Mouse (Mus musculus): ENCODE results near the gene Ccdc42. TPM values are rescaled to one million over a fixed set of nuclear protein-coding genes. Genes with fewer than 3 reads are reported as not detected.

The Ccdc42 gene
- not detected for polyA plus RNA-seq (2017; shearing (Covaris generic))

- no peak for ATAC-seq
Measured at GRCm38 (mm10) chr11:68586721-68587120, at the start of gene Ccdc42. Ccdc42 (plus strand) TSS chr11:68587021.

GRCm38 (mm10) chr11:68539621-68540020, 47.2 kb upstream of the Ccdc42 start:
- ATAC-seq = no peak

- no peak for ATAC-seq
Measured at GRCm38 (mm10) chr11:68544554-68544953, 42.3 kb upstream of the Ccdc42 start.

DNA sequence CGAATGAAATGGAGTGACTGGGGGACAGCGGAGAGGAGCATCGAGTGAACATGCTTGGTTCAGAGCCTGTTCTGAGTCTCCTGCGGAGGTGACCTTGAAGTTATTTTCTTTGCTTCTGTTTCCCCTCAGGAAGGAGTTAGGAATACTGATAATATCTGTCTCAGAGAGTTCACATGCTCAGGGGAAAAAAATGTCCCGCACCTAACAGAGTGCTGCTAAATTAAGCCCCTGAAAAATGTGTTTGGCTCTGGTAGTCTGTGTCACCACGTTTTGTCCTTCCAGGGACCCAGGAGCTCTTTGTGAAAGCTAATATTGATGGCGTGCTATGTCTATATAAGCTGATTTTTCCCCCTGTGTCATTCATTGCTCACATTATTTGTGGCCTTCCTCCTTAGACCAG, 41.6 kb upstream of the Ccdc42 start:
- ATAC-seq = no peak

- no peak for ATAC-seq
Measured at GRCm38 (mm10) chr11:68545682-68546222, 41.1 kb upstream of the Ccdc42 start.

DNA sequence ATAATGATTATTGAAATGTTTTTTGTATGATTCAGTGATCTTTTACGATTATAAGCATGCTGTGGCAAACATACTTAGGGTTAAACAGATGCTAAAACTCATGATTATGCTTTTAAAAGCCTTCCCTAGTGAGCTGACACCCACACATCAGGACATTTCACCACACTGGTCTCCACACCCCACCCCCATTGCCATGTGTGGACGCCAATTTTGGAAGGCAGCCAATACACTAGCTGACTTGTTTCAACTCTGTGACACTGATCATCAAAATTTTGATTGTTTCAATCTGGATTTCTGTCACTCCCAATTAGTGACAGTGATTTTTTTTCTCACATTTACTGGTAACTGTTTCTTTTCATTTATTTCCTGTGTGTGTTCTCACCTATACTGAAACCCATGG, 39.3 kb upstream of the Ccdc42 start:
- ATAC-seq = no peak

DNA sequence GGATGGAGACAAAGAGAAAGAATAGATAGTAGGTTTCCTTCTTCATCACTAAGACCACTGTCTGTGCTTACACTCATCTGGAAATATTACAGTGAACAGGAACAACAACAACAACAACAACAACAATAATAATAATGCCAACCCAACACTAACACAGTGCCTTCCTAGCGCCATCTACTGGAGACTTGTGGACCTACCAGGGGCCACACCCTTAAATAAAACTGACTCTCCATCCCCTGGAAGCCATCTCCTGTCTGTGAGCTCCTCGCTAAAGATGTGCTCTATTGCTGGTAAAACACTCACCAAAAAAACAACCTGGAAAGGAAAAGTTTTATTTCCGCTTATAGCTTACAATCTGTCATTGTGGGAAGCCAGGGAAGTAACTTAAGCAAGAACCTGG, 37.2 kb upstream of the Ccdc42 start:
- no peak for ATAC-seq

GRCm38 (mm10) chr11:68550358-68550757, 36.5 kb upstream of the Ccdc42 start:
- no peak for ATAC-seq

- ATAC-seq = no peak
Measured at GRCm38 (mm10) chr11:68553981-68554471, 32.8 kb upstream of the Ccdc42 start.

GRCm38 (mm10) chr11:68555918-68556584, 30.8 kb upstream of the Ccdc42 start, which contains the start of gene Mfsd6l:
Mfsd6l (plus strand) TSS chr11:68556186.
- no peak for ATAC-seq

GRCm38 (mm10) chr11:68559546-68559945, 27.3 kb upstream of the Ccdc42 start:
- no peak for ATAC-seq

- no peak for ATAC-seq
Measured at GRCm38 (mm10) chr11:68561957-68562950, 24.6 kb upstream of the Ccdc42 start.

DNA sequence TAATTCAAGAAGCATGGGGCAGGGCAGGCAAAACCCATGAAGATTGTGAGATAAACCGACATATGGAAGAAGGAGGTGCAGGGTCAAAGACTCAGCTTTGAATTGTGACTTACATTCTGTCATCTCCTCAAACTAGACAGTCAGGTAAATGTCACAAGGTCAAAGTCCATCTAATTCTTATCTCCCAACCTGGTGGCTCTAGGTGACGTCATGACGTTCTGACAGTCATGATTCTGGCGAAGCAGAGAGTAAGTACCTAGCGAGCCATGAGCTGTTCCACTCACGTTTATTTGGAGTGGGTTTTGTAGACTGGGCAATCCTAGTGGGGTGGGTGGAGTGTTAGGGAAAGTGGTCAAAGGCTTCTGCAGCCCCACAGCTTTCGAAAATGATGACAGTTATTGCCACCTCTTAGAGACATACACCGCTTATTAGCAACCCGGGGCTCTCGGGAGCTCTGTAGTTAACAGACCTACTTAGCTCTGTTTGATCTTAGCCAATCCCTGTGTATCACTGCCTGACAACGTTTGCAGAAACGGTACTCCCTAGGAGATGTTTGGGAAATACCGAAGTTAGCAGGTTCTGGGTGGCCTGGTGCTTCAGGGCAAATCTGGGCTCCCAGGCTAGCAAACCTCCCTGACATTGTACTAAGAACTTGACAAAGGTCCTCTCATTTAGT, 22.3 kb upstream of the Ccdc42 start:
- no peak for ATAC-seq

GRCm38 (mm10) chr11:68565032-68565429, 21.8 kb upstream of the Ccdc42 start:
- ATAC-seq = no peak

DNA sequence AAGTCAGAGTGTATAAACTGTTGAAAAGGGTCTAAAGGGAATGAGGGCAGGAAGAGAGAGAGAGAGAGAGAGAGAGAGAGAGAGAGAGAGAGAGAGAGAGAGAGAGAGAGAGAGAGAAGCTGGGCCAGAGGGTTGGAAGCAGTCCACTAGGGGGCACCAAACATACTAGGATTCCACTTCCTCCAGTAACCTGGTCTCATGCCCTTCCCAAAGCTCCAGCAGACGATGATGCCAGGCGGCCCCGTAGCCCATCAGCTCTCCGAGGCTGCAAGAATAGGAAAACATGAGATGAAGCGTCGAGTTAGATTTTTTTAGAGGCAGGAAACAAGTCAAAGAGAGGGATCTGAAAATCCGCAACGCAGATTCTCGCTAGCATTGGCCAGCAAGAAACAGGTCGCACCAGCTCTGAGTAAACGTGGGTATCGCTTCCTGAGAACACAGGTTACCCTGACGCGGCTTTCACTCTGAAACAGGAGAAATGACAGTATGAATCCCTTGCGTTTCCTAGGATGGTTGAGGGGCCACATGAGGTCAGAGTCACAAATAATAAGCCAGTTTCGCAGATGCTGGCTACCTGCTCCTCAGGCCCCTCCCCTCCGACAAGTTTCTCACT, 20.3 kb upstream of the Ccdc42 start:
- ATAC-seq = no peak

- no peak for ATAC-seq
Measured at GRCm38 (mm10) chr11:68570861-68571260, 16.0 kb upstream of the Ccdc42 start.

GRCm38 (mm10) chr11:68577076-68577475, 9.7 kb upstream of the Ccdc42 start:
- ATAC-seq = no peak

- ATAC-seq = no peak
Measured at GRCm38 (mm10) chr11:68579462-68579881, 7.3 kb upstream of the Ccdc42 start.

DNA sequence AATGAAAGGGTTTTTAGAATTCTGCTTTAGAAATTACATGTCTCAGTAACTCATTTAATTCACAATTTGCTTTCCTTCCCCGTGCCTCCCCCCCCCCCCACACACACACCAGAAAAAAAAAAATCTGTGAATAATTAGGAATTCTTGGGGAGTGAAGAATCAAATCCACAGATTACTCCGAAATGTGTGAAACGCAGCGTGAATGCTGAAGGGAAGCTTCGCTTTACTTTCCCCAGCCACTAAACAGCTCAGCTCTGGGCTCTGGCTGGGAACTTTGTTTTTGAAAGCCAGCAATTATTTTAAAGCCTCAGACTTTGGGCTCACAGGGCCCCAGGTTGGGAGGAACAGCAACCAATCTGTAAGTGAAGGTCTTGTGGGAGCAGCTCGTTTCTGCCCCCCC, 6.3 kb upstream of the Ccdc42 start:
- no peak for ATAC-seq

DNA sequence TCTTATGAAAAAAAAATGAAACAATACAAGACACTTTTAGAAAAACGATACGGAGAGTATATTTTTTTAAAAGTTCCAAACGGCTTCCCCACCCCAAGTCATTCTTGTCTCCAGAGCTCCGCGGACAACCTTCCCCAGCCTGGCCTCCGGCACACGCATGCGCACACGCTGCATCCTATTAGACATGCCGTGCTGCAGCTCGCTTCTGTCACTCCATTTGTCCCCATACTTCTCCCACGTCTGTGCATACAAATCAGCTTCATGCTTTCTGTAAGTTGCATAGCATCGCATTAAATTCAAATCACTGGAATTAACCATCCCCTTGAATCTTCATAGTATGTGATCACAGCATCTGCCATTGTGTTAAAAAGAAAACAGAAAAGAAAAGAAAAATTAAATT, 3.6 kb upstream of the Ccdc42 start:
- no peak for ATAC-seq

DNA sequence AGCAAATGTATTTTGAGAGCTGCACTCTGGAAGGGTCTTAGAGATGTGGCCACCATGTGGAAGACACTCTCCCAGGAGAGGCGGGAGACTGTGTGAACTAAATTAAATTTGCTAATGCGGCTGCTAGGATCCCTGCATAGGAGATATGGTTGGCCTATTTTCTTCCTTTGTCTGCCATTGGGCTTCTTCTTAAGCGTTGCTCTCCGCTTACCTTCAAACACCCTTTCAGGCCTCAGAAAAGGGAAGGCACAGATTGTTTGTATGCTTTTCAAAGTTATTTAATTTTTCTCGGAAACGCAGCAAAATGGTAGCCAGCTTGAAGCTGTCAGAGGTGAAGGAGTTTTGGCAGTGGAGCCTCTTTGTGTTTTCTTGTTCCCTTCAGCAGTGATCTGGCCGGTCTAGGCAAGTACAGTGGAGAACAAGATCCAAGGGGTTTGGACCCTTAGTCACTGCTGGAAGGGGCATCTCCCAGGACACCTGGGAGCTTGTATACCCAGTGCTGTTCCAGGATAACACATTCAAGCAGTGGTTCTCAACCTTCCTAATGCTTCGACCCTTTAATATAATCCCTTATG, 2.8 kb upstream of the Ccdc42 start:
- ATAC-seq = no peak

DNA sequence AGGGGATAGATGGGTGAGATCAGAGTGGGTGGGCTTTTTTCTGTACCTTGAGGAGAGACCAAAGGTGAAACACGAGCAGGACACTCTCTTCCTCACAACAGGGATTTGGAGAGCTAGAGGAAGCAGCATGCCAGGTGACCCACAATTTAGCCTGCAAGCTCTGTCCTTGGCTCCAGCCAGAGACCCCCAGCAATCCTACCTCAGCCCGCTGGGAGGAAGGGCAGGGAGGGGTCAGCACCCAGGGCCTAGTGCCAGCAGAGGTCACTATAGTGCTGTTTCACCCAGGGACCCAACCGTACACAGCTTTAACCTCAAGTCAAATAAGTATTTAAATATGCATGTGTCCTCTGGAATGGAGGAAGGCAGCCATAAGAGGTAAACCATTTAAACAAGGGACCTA, 931 bp upstream of the Ccdc42 start:
- ATAC-seq = no peak

Data from inflammation-experienced regulatory T-cells, adult 6 months (primary cell).